Mouse (Mus musculus): ENCODE measurements at regions not wholly inside any gene's neighbourhood (a gene's known extent, or its start where the extent isn't known, plus 50 kb on each side); places are given as distances from the start of the nearest gene placed in this dataset.

DNA sequence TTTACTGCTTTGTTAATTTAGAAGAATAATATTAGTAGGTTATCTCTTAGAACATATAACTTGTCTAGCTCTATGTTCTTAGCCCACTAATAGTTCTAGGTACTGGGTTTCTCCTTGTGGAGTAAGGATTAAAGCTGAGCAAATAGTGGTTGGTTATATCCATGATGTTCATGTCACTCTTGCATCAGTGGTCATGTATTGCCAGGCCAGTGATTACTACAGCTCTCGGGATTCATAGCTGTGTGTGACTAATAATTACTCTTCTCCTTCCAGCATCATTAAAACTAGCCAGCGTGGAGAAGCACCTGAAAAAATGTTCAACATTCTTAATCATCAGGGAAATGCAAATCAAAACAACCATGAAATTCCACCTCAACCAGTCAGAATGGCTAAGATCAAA lies 234.6 kb upstream of the Mpdz start:
- no peak for TF ChIP-seq CTCF (IDR thresholded peaks at IDR 0.05; ENCODE audit: insufficient read depth, low read depth, low read length)
- TF ChIP-seq POLR2A (IDR thresholded peaks at IDR 0.05; ENCODE audit: insufficient read depth, low read depth, low read length) = no peak

Measured in olfactory bulb, adult 2 months (tissue).